Mouse (Mus musculus): ENCODE data around the gene Trio.

The Trio gene

GRCm38 (mm10) chr15:27791141-27791540, 234.5 kb downstream of the Trio start:
- no peak for DNase-seq

DNA sequence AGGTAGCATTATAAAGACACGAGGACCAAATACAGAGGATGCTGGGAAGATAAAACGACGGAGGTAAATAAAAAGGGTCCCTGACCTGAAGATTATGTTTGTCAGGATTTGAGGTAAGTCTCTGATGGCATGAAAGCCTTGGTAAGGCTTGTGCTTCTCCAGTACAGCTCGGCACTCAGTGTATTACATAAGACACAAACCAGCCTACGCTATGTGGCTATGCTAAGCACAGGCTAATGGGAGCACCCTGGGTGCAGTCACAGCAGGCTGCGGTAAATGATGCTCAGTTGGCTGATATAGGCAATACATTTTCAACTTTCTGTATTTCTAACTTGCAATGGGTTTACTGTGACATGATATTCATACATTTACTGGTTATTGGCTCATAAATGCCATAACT, 234.9 kb downstream of the Trio start:
- DNase-seq = no peak

DNA sequence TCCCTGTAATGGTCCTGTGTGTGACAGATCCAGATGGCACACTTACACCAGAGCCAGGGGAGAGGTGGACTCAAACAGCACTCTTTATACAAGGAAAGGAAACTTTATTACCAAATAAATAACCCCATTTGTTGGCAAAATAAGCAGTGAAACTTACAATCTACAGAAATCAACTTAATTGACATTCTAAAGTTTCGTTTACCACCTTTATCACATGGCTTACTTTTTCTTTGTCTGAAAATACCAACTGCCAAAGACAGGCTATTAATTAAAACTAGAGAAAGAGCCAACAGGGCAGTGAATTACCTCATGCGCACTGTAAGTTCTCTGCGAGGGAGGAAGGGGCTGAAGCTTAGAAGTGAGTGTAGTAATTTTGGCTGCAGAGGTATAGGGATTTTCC, 236.3 kb downstream of the Trio start:
- DNase-seq = no peak

- DNase-seq = peak in 1 of 2 experiments; percentile 46
Measured at GRCm38 (mm10) chr15:27788122-27788759, 237.4 kb downstream of the Trio start.

DNA sequence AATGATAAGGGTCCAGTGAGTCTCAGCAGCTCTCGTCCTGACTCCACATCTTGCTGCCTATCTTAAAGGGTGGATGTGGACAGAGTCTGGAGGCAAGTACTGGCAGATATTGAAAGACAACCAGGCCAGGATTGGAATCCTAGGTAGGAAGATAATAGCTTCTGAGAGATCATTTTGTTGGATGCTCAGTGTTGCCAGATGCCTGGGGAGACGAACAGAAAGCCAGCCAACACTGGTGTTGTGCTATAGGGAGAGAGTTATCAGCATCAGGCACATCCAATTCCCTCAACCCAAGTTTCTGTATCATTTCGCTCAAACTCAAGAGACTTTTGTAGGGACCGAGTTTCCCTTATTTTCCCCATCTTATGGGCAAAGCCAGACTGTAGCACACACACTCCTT, 238.5 kb downstream of the Trio start:
- DNase-seq = peak; percentile 62 to 66

- DNase-seq = peak; percentile 49 to 51
Measured at GRCm38 (mm10) chr15:27786418-27786817, 239.2 kb downstream of the Trio start.

DNA sequence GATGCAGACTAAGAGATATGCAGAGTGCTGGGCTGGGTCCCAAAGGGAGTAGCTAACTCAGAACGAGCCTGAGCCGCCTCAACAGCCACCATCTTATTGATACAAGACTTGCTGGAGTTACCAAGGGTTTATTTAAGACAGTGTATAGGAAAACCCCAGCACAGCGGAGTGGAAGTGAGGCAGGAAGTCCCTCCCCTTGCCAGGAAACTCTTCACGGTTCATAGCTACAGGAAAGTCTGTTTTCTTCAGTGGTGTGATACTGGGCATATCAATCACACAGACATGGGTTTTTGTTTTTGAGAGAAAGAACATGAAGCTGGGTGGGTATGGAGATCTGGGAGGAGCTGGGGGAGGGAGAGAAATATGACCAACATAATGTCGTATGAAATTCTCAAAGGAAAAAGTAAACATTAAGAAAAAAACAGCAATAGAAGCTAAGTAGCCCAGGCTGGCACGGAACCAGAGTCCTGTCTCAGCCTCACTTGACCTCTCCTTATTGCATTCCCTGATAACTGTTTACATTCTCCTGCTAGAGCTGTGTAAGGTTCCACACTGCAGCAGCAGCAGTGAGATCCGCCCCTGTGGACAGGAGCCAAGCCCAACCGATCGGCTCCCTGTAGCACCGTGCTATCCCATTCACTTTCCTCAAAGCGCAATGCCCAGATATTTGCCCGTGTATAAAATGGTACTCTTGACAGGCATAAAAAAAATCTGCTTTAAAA, 240.2 kb downstream of the Trio start:
- peak; percentile 55 to 58 for DNase-seq

DNA sequence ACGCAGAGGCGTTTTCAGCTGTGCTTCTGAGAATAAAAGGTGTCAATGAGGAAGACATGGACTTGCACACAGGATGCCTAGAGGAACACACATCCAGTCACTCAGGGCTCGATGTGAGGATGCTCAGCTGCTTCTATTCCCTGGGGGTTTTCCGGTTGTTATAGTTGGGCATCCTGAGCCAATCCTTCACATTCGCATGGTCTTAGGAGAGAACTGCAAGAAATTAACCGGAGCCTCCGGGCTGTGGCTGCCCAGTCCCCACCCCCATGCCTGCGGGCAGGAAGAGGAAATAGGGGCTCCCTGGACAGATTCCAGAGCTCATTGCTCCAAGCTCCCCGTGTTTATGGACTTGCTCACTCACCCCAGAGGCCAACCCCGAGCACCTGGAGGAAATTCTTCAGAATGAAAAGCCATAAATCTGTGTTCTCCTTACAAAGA, 241.5 kb downstream of the Trio start:
- no peak for DNase-seq

DNA sequence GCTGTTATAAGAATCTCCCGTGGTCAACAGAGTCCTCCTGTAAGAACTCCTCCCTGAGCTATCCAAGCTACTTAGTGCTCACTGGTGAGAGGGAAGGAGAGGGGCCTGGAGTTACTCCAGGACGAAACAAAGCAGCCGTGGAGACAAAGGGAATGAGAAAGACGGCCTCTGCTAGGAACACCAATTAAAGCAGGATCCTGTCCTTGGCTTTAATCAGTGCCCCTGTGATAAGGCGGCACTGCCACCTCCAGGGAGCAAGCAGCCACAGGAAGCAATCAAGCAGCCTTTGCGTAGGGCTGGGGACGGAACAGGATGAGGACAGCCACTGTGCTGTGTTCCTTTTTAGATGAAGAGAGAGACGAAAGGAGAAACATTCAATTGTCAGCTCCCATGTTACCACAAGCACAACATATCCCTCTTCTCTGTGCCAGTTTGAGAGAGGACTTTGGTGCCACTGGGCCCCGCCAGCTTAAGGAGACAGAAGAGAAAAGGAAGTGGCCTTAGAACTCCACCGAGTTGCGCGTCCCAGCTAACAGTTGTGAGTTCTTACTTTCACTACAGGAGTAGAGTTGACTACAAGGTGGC, 242.0 kb downstream of the Trio start:
- DNase-seq = no peak

DNA sequence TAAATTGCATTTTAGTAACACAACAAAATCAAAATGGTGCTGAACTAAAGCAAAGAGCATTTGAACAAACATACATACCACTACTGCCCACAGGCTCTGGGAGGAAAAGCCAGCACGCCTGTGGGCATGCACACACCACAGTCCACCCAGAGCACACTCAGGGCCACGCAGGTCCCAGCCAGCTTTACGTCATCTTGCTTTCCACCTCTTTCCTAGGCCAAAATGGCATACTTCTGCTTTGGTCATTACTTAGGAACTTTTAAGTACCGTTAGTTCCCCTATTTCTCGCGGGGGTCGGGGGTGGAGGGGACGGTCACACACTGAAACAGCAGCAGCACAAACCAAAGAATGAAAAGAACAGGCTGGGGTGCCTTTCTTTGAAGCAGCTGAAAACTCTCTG, 242.6 kb downstream of the Trio start:
- no peak for DNase-seq

GRCm38 (mm10) chr15:27782383-27783036, 243.1 kb downstream of the Trio start:
- no peak for DNase-seq

GRCm38 (mm10) chr15:27779827-27780226, 245.8 kb downstream of the Trio start:
- DNase-seq = no peak

GRCm38 (mm10) chr15:27779398-27779797, 246.2 kb downstream of the Trio start:
- no peak for DNase-seq

- no peak for DNase-seq
Measured at GRCm38 (mm10) chr15:27778256-27778655, 247.4 kb downstream of the Trio start.

DNA sequence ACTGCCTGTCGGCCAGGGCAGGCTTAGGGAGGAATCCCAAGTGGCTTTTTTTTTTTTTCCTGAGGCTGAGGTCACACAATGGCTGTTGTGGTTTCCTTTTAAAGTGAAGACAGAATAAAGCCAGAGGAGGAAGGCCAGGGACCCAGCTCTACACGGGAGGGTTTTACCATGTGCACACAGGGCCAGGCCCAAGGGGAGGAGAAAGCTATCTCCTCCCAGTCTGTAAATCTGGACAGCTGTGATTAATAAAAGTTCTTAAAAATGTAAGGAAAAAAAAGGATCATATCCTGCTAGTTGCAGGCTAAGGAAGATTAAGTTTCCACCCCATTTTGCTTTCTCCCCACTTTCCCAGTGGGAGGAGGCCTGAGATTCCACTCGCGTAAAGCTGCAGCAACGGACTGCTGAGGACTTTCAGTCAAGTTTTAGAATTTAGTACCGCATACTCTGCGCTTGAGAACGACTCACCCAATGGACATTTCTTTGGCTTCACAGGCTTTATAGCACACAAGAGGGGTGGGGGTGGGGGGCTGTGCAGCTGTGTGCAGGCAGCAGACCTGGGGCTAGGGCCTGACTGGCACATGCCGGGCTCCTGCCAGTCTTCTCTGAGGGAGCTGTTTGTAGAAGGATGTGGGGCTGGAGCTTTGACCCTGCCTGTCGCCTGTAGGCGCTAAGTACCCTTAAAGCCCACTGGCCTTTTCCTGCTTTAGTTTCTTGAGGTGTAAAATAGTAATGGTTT, 248.0 kb downstream of the Trio start:
- no peak for DNase-seq

GRCm38 (mm10) chr15:27774481-27774880, 251.2 kb downstream of the Trio start:
- DNase-seq = no peak

DNA sequence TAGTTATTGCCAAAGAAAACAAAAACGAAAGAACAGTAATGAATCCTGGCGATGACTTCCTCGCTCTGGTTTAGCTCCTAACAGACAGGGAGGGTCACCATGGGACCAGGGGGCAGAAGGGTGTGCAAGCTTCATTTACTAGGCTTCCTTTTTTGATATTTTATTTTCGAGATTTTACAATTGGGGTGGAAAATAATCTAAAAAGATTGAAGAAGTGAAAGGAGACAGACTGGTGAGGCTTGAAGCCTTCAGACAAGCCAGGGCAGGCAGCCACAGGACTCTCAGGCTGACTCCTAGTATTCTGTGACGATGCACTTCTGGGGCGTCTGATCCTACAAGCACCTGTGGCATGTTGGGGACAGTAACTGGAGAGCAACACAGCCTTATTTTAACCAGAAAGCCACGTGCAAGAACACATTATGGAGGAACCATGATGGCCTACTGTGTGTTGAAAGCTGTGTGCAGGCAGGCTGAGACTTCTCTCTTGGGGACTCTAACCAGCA, 253.5 kb downstream of the Trio start:
- no peak for DNase-seq

- DNase-seq = no peak
Measured at GRCm38 (mm10) chr15:27771581-27771980, 254.1 kb downstream of the Trio start.

DNA sequence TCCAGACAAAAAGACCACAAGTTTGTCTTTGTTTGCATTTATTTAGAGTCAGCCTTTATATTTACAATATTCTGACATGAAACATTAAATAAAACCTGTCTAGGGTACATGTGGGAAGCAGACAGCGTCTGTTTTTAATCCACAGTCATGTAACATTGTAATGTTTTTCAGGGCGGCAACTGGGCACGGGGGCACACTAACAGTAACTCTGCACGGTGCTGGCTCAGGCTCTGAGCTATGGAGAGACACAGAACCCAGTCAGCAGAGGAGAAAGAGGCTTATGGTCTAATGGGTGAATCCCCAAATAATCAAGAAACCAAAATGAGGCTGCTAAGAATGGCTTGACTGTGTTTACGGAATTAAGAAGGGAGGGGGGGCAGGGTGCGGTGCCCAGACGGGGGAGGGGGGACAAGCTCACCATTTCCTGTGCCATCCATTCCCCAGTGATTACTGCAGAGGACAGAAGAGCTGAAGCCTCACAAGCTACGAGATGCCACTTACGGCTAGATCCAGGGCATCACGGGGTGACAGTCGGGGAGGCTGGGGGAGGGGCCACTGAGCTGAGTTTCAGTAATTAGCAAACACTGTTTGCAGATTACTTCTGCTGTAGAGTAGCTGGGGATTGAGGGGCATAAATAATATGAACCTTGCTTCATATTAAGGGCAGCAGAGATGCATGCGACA, 255.0 kb downstream of the Trio start:
- DNase-seq = no peak

- no peak for DNase-seq
Measured at GRCm38 (mm10) chr15:27761416-27761815, 264.2 kb downstream of the Trio start.

GRCm38 (mm10) chr15:27760655-27761054, 265.0 kb downstream of the Trio start:
- no peak for DNase-seq

- DNase-seq = no peak
Measured at GRCm38 (mm10) chr15:27759890-27760289, 265.8 kb downstream of the Trio start.

All from cerebellum, adult 18-20 months (tissue).